Mouse (Mus musculus) kidney, postnatal 4 days (tissue): Measurements from ENCODE around the gene Afmid.
"Not testable (repeated sequence)": the region's sequence is repeated elsewhere in the genome, so short reads cannot be mapped to it uniquely, and the experiment has no call there.

Source experiments
- DNase-seq, 2 experiments: peaks; one replicate each; pipeline ENCODE4 v3.0.0; 2021; ENCODE audit warnings: mixed read lengths in 2 of 2

Gene Afmid

GRCm38 (mm10) chr11:117796954-117797353 is 28.8 kb upstream of the Afmid start:
- no peak for DNase-seq

- no peak for DNase-seq
Observed at GRCm38 (mm10) chr11:117797511-117798159, 28.1 kb upstream of the Afmid start, which contains the start of gene 6030468B19Rik. TSS of gene 6030468B19Rik (plus strand) at chr11:117797660.

DNA sequence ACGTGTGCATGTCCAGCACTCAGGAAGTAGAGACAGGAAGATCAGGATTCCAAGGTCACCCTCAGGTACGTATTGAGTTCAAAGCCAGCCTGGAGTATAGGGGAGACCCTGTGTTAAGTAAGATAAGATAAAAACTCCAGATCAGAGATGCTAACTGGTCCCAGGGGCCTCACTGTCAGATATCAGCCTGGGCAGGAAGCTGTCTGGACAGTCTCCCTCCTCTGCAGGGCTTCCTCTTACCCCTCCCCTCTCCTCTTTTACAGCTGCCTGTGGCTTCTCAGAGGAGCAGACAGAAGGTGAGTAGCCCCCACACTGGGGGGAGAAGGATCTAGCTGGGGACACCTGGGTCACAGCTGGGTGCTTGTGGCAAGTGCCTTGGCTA is 27.6 kb upstream of the Afmid start:
- DNase-seq, result no peak

DNA sequence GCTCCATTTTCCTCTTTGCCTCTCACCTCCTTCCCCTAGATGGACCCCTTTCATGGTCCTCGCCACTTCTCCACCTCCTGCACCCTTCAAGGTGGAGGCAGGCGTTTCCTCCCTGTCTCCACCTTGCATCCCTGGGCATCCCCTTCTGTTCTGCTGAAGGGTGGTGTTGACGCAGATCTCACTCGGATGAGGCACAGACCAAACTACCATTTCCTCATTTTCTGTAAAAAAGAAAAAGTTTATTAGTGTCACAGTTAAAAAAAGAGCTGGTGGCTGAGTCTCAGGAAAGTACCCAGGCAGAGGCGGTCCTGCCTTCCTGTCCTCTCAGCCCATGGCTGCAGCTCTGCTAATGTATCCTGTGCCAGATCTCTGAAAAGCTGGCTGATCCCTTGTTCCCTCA is 26.6 kb upstream of the Afmid start:
- no peak for DNase-seq

- no peak for DNase-seq
Observed at GRCm38 (mm10) chr11:117800038-117800437, 25.7 kb upstream of the Afmid start.

GRCm38 (mm10) chr11:117801650-117802049 is 24.1 kb upstream of the Afmid start:
- no peak for DNase-seq

DNA sequence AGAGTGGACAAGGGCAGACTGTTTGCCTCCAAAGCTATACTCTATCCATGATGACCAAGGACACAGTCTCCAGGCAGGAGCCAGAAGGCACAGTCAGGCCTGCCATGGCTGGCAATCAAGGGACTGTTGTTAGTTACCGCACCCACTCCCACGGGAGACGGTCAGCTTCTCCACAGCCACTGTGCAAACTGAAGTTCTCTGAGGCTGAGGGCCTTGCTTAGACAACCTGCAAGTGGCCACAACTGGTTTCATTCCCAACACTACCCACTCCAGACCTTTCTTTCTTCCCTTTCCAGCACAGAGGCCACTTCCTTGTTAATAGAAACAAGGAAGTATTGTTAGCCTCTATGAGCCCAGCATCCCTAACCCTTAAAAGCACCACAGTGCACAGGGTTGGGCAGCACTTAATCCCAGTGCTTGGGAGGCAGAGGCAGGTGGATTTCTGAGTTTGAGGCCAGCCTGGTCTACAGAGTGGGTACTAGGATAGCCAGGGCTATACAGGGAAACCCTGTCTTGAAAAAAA is 22.5 kb upstream of the Afmid start:
- no peak for DNase-seq

DNA sequence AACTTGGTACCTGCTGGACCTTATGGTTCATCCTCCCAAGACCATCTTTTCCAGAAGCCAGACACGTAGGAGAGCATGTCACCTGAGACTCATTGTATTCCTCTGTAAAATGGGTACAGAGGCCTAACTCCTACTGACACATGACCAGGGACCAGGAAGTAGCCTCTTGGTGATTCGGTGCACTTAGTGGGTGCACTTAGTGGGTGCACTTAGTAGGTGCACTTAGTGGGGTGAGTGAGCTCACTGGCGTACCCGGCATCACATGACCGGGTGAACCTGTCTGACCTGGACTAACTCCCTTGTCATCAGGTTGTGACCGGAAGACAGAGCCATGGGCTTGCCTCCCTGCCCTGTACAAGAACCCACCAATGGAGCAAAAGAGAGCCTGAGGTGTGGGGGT is 18.9 kb upstream of the Afmid start:
- DNase-seq, result no peak

DNA sequence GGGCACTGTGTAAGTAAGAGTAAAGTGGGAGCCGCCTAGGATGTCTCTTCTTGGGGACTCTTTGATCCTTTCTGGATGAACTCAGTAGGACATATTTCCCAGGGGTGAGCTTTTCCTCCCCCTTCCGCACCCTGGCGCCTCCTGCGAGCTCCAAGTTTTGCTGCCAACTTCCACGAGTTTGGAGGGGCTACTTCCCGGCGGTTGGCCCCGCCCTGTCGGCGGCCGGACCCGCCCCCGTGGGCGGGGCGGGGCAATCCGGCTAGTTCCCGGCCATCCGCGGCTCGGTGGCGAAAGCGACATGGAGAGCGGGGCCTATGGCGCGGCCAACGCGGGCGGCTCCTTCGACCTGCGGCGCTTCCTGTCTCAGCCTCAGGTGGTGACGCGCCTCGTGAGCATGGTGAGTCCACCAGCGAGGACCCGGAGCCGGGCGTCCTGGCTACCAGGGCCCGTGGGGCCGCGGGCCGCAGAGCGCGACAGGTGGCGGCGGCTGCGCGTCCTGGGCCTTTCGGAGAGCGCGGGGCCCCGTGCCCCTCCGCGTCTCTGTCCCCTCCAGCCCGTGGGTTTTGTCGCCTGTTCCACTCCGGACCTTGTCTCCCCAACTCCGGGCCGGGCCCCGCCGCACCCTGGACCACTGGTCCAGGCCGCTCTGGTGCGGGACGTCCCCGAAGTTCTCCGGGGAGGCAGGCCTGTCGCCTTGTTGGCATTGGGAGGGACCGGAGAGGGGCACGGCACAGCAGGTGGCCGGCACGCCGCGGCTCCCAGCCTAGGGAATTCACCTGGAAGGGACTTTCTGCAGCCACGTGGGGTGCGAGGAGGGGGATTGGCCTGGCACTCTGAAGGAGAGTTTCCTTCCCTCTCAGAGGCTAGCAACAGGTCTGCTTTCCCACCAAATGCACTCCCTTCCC is 16.1 kb upstream of the Afmid start, which contains the start of the genes Gm20708 and Syngr2:
Gm20708 (plus strand) TSS at position 262 of the 905 bp plus-strand sequence.
Syngr2 (plus strand) TSS at position 262 of the 905 bp plus-strand sequence.
- DNase-seq, result peak; percentile 83 to 89

DNA sequence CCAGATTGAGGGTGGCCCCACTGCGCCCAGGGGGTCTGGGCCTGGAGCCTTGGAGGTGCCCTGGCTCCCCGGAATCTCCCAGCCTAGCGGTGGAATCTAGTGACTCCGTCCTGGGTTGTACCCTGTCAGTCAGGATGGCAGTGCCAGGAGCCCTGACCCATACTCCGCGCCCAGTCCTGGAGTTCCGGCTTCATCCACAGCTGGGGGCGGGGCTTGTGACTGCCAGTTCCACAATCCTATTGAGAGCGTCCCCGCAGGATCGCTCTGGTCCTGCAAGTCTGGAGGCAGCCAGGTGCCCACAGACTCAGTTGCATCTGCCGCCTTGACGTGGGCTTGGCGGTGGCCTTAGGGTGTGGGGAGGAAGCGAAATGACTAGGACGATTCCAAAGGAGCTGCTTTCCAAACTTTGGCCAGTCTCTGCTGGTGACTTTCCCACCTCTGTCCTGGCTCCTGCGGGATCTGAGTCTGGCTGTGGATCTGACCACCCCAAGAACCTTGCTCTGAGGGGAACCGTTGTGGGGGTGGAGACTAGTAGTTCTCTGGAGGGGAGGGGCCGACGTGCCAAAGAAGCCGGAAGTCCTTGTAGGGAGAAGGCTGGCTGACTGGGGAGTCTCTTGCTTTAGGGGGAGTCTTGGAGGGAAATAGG is 15.2 kb upstream of the Afmid start:
- peak; percentile 93 to 96 for DNase-seq

DNA sequence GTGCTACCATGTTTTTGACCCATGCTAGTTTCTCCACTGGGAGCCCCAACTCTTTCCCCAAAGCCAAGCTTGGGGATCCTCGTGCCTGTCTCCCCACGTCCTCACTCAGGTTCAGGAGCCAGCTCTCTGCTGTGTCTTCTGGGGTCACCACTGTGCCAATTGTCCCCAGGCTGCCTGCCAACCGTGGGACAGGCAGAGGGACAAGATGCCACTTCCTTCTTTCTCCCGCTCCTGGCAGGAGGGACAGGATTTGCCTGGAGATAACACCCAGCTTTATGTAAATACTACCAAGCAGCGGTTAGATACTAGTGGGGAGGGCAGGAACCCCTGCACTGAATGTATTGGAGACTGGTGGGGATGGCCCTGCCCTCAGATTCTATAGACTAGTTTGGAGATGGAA is 11.9 kb upstream of the Afmid start:
- no peak for DNase-seq

GRCm38 (mm10) chr11:117814704-117815366 is 10.9 kb upstream of the Afmid start:
- DNase-seq, result no peak

- DNase-seq, result not testable (repeated sequence)
Observed at GRCm38 (mm10) chr11:117815850-117816249, 9.9 kb upstream of the Afmid start.

GRCm38 (mm10) chr11:117816389-117816996 is 9.2 kb upstream of the Afmid start:
- no peak for DNase-seq

- no peak for DNase-seq
Observed at GRCm38 (mm10) chr11:117819095-117819494, 6.6 kb upstream of the Afmid start.

DNA sequence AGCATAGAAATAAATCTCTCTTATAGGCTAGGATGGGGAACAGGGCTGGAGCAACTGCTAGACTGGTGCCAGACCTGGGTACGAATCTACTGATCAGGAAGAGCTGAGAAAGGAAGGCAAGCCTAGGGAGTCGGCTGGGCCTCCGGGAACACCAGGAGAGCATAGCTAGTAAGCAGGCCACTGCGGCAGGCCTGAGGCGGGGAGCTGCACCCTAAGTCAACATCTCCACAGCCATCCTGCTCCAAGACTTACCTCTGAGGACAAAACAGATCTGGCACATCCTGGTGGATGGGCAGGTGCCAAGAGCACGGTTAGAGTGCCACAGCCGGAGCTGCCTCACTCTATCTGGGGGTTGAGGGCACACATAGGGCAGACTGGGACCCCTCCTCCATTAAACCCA is 5.6 kb upstream of the Afmid start:
- no peak for DNase-seq

DNA sequence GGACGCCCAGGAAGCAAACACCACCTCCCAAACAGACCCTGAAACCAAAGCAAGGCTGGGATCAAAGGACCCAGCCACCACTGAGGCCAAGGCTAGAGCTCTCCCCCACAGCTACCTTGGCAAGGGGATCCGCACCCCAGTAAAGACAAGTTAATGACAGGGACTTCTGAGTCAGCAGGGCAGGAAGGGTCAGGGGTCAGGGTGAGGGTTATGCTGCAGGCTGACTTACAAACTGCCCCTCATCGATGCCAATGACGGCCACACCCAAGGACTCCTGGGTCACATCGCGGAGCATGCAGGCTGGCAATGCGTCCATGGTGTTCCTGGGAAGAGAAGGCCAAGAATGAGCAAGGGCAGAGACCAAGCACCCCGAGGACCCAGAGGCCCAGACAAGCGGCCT is 3.9 kb upstream of the Afmid start:
- no peak for DNase-seq

GRCm38 (mm10) chr11:117822728-117823241 is 2.9 kb upstream of the Afmid start:
- DNase-seq, result peak; percentile 57 to 69

DNA sequence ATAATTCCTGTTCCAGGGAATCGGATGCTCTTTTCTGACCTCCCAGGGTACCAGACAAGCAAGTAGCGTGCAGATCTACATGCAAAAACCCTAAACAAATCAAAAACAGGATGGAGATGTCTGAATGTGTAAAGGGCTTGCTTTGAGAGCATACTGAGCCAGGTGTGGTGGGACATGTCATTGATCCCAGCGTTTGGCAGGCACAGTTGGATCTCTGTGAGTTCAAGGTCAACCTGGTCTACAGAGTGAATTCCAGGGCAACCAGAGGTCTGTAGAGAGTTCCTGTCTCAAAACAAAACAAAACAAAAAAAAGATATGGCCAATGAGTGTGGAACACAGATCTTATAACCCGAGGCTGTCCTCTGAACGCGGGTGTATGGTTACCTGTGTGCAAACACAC is 2.3 kb upstream of the Afmid start:
- DNase-seq, result no peak

GRCm38 (mm10) chr11:117824060-117824969 is 1.4 kb upstream of the Afmid start:
- DNase-seq, result peak; percentile 87 to 91

DNA sequence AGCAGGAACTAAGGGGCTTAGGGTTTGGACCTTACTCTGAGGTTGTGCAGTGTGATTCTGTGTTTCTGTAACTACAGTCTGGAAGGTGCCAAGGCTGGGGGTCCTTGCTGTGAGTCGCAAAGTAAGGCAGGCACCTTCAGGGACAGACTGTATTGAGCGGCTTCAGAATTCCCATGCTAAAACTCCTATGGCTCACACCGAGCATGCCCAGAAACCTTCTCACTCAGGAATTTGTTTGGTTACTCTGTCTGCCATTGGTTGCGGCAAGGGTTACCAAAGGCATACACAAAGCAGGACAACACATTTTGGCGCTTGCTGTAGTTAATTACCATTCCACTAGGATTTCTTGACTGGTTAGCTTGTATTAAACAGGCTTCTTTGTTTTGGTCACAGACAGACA is 440 bp downstream of the Afmid start:
- DNase-seq, result no peak
